Mouse (Mus musculus) bone marrow macrophage, adult 2 months (primary cell): ENCODE measurements at regions not wholly inside any gene's neighbourhood (a gene's known extent, or its start where the extent isn't known, plus 50 kb on each side); places are given as distances from the start of the nearest gene placed in this dataset.

Experiments
- CTCF ChIP-seq: IDR thresholded peaks from 2 replicates; pipeline ENCODE4 v1.5.1; 2012; ENCODE audit warnings: low read depth, mild to moderate bottlenecking, low read length, moderate library complexity
- POLR2A ChIP-seq: IDR thresholded peaks from 2 replicates; pipeline ENCODE4 v1.6.1; 2012; ENCODE audit warnings: mild to moderate bottlenecking, low read depth, low read length, borderline replicate concordance

DNA sequence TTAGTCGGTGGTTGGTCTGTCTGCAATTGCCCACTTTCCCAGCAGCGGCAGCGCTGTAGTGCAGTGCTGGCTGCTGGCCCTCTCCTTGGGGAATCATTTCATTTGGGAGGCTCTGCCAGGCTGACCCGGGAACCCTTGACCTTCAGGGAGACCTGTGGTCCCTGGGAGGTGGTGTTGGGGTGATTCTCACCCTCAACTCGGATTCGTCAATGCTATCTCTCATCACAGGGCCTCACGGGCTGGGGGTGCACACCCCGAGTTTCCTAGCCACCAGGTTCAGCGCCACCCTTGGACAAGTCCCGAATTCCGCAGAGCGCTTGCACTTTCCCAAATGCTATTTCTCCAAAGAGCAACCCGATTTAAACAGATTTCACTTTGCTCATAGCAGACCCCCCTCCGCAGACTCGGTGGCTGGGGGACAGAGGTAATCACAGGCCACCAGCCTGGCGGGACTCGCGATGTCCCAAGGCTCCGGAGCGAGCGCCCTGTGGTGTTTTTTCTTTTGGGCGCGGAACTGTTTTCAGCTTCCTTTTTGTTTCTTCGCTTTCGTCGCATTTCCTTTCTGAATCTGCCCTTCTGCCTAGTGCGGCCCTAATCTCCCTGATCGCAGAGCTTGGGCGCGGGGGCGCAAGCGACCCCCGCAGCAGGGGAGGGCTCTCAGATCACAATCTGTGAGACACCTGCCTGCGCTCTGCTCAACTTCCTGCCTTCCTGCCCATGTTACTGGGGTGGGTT is 300.7 kb downstream of the Vrk1 start:
- TF ChIP-seq POLR2A (no peak), CTCF (no peak)
